Mouse (Mus musculus) telencephalon, adult 2 months (tissue): Measurements from ENCODE around the gene Fgfr1op2.

Experiments used
- DNase-seq: peaks from one replicate; pipeline ENCODE4 v3.0.0-alpha.2; 2011; ENCODE audit warnings: low read depth, low spot score

Fgfr1op2 gene

DNA sequence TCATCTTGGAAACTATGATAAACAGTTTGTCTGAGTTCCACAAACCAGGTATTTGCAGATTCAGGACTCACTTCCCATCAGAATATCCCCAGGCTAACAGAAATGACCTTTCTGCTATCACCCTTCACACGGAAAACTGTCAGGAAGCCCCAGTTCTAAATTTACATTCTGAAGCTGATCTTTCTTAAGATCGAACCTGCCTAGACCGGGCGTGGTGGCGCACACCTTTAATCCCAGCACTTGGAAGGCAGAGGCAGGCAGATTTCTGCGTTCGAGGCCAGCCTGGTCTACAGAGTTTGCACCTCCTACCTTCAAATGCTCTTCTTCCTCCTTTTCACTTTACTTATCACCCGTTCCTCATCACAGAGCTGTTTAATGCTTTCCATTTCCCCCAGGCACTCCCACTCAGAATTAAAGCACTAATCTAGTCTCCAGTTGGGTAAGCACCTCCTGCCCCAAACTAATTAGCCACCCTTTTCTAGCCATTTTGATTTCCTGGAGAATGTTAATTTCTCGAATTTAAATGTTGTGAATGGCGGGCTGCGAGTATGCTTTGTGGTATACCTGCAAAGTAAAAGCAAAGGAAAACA, 64.7 kb downstream of the Fgfr1op2 start:
- no peak for DNase-seq

DNA sequence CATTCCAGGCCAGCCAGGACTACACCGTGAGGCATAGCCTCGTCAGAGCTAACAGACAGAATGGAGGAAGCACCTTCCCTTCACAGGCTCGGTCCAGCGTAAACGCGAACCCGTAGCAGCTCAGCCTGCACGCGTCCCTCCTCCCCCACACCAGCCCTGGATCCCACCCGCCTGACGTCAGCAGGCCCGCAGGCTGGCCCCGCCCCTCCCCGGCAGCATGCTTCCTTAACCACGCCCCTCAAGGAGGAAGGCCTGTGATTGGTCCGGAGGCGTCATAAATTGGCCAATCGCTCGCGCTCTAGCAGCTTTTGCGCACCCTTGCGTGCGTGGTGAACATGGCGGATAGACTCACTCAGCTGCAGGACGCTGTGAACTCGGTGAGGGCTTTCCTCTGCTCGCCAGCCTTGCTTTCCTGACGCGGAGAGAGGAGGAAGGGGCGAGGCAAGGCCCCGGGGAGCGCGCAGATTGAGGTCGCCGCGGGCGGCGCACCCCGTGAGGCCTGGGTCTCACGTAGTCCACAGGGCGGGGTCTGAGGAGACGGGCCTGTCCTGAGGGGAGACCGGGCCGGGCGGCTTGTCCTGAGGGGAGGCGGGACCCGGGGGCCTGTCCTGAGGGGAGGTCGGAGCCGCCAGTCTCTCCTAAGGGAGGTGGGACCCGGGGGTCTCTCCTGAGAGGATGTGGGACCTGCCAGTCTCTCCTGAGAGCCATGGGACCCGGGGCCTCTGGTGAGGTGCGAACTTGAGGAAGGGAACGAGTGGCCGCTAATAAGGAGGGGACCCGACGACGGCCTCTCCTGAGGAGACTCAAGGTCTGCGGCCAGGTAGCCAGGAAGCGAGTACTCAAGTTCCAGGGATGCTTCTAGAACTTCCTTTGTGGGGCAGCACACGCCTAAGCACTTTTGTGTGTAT, 65.5 kb downstream of the Fgfr1op2 start, which contains the start of the genes Med21 and Tm7sf3:
Gene Med21, plus strand, starts transcription at position 272 of the 908 bp plus-strand sequence.
Gene Tm7sf3, minus strand, starts transcription at position 549 of the 908 bp plus-strand sequence.
- DNase-seq, result peak; percentile 97

DNA sequence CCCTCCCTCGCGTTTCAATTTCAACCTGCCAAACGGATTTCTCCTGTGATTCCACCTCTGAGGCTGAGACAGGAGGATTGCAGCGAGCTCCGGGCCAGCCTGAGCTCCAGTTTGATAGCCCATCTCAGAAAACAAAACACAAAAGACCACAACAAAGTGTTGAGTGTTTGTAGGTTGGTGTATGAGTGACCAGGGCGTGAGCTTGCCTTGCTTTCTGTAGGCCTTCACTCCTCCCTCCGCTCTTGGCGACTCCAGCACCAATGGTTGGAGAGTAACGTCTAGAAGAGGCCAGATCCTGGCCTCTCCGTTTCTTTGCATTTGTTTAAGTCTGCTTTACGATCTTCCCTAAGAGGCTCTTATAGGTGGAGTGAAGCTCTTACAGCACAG, 66.2 kb downstream of the Fgfr1op2 start:
- DNase-seq, result no peak
